Mouse (Mus musculus) lung, postnatal 10 days (tissue): ENCODE measurements around the gene Gm1043.
A peak's percentile ranks its signal among the peaks of the same experiment; 100 is the strongest.

ENCODE experiments used
- DNase-seq: peaks from one replicate; pipeline ENCODE4 v3.0.0; 2021

Gm1043 gene

DNA sequence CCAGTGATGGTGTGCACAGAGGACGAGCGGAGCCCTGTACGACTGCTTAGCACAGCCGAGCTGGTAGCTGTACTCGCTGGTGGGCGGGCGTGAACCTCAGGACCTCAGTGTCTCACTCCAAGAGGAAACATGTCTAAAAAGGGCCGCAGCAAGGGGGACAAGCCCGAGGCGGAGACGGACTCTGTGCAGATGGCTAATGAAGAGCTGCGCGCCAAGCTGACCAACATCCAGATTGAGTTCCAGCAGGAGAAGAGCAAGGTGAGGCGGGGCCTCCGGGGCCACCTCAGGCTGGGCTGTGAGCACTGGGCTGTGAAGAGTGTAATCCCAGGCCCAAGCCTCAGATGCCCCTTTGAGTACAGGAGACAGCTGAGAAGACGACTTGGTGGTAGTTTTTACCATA is at the start of gene Gm1043:
Gene Gm1043 (plus strand): TSS at position 130 of the 400 bp plus-strand sequence.
- DNase-seq, result no peak

DNA sequence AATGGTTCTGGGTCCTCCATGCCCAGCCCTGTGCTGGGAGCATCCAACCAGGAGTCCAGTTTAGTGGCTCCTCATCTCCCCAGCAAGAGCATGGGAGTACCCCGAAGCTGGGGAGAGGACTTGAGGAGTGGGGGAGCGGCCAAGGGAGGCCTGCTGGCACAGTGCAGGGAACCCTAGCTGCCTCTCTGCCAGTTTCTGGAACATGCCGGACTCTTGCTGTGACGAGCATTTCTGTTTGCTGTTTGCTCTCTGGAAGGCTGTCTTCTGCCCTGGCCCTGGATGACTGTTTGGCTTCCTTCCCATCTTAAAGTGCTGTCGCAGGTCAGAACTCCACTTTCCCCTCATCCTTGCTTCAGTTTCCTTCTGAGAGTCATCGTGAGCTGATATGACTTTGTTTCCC is 49.3 kb upstream of the Gm1043 start:
- no peak for DNase-seq

DNA sequence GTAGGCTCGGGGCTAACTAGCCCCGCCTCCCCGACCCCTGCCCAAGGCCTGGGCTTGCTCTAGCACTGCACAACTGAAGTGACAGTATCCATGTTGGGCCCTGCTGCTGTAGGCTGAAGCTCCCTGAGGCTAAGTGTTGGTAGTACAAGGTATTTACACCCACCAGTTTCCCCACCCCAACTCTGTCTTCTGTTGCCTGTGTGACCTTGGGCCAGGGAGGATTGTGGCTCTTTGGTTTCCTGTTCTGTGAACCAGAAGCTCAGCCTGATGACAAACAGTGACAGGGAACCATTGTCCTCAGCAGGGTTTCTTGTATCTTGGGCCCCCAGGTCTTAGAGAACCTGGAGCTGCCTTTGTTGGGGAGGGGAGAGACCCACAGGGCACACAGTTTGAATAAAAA is 48.3 kb upstream of the Gm1043 start:
- DNase-seq, result no peak

DNA sequence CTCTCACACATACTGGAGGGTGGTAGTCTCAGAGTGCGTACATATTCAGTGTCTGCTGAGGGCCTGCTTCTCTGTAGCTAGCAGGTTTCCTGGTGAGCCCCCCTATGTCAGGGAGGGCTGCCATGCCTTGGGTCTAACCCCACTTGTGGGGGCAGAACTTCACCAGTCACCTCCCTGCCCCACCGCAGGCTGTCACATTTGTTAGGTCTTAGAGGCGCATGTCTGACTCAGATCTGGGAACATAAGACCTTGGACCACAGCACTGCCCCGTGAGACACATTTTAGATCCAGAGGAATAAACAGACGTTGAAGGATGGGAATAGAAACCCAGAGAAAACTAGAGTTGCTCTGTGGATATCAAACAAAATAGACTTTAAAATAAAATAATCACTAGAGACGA is 45.3 kb upstream of the Gm1043 start:
- no peak for DNase-seq

DNA sequence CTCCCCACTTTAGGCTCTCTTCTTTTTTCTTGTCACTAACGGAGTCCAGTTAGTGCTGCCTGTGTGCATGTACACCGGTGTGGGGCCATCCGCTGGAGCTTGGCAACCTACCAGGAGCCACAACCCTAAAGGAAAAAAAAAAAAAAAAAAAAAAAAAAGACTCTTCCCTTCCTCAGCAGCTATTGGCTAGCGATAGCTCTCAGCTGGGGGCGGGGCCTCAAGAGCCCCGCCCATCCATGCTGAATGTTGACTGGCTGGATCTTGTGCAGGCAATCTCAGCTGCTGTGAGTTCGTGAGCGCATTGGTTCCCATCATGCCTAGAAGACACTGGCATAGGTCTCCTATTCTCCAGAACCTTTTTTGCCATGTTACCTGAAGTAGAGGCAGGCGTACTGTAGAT is 44.5 kb upstream of the Gm1043 start:
- no peak for DNase-seq

DNA sequence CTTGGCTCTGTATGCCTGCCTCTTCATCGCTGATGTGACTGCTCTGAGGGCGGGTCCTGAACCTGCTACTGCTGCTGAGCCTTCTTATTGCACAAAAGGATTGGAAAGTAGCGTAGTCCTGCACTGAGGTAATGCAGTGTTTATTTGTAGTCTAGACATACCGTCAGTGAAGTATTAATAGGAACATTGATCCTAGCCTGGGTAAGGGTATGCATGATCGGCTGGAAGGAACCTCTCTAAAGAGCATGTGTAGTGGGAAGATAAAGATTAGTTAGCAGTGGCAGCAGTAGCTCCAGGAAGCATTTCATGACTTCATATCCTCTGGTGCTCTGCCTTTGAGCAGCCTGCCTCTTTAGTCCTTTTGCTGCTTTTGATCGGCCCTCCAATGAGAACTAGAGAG is 43.5 kb upstream of the Gm1043 start:
- DNase-seq, result no peak

DNA sequence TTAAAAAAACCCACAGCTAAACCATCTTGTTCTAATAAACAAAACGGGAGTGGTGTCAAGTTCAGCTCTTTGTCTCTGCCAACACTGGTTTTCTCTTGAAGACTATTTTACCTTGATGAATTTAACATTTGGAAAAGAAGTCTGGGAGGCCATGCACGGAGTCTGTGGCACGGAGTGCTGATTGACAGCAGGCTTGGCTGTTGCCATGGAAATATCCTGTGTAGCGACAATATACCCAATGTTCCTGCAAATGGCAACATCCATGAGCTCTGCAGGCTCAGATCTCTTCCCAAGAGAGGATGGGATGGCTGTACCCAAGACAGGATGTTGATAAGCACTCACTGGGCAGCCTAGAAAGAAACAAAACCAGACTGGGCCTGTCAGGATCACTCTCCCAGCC is 42.2 kb upstream of the Gm1043 start:
- no peak for DNase-seq

DNA sequence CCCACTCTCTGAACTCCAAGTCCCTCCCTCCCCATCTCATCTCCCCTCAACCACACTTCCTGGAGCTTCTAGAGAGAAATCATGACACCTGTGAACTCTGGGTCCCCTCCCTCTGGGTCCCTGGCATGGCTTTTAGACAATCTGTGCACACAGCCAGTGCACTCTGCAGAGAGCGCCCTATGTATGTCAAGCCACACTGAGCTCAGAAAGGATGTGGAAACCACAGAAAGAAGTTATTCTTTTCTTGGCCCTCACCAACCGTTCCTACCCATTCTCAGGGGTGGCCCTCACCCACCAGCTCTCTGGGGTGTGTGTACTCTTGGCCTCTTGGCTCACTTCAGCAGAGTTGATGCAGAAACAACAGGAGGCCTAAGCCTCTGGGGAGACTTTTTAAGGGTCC is 40.4 kb upstream of the Gm1043 start:
- DNase-seq, result no peak

DNA sequence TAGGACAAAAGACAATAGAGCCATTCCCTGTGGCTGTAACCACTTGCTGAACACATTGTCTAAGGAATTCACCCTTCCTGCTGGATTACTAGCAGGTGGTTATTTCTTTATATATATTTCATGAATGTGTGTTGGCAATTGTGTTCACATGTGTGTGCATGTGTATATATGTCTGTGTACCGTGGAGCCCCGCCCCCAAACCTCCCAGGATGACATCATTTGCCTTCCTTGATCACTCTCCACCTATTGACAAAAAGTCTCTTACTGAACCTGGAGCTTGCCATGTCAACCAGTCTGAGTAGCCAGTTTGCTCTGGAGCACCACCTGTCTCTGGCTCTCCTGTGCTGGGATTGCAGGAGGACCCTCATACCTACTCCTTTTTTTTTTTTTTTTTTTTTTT is 39.6 kb upstream of the Gm1043 start:
- no peak for DNase-seq

DNA sequence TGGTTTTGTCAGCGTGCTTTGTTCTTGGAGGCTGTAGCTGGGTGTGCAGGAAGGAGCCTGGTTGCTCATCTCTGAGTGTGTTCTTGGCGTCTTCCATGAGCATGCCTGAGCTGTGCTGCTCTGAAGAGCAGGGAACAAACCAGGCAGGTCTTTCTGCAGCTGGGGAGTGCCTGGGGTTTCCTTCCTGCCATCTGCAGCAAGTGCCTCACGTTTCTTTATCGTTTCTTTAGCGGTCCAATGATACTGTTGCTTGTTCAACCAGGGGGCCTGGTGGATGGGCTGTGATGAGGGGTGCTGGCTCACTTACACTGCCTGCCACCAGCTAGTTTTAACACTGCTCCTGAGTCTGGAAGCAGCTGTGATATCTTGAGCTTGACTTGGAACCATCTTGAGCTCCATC is 38.4 kb upstream of the Gm1043 start:
- DNase-seq, result no peak

DNA sequence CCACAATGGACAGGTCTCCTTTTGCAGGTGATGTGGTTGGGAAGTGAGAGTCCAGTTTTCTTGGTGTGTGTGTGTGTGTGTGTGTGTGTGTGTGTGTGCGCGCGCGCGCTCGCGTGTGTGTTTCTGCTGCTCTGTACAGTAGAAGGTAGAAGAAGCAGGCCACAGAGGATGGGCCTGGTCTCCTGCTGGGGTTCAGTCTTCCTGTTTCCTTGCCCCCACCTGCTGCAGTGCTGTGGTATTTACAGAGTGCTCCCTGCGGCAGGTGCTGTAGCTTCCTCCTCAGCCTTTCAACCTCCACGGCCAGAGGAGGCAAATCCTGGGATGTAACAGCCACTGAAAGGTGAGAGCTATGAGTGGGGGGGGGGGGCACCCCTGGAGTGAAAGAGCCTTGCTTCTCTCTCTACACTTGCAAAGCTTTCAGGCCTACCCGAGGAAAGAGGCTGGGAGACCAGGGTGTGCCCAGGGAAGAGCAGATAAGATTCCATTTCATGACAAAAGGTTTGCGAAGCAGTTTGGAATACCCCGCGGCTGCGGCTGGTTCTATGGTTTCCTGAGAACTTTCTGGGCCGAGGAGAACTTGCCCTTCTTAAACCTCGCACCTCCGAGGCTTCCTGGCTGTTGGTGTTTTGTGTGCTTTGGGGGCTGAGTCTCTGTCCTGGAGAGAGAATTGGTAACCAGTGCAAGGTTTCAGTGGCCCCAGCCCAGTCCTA is 37.8 kb upstream of the Gm1043 start:
- DNase-seq, result no peak

DNA sequence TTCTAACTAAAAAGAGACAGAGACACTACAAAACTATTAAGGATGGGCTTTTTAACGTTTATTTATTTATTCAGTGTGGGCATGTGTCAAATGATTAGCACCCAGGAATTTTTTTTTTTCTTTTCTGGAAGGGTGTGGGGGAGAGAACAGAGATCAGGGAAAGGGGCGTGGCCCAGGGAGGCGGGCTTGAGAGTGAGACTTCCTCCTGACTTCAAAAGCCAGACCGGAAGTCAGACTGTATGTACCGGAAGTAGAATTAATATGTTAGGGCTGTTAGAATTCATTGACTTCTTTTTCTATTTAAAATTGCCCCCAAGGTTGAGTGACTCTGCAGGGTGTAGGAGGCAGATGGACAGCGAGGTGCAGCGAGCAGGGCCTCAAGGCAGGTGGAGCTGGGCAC is 37.2 kb upstream of the Gm1043 start:
- DNase-seq, result peak; percentile 34

DNA sequence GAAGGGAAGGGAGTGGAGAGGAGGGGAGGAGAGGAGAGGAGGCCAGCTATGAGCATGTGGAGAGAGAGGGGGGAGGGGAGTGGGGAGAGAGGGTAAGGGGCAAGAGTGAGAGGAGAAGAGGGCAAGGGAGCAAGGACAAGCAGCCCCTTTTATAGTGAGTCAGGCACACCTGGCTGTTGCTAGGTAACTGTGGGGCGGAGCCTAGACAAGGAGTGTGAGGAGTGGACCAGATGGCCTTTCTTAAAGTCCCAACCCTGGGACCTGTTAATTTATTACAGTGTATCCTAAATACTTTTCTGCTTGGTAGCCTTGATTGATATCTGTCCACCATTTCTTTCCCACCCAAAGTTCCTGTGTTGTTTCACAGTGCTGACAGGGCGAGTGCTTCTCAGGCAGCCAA is 36.1 kb upstream of the Gm1043 start:
- no peak for DNase-seq

DNA sequence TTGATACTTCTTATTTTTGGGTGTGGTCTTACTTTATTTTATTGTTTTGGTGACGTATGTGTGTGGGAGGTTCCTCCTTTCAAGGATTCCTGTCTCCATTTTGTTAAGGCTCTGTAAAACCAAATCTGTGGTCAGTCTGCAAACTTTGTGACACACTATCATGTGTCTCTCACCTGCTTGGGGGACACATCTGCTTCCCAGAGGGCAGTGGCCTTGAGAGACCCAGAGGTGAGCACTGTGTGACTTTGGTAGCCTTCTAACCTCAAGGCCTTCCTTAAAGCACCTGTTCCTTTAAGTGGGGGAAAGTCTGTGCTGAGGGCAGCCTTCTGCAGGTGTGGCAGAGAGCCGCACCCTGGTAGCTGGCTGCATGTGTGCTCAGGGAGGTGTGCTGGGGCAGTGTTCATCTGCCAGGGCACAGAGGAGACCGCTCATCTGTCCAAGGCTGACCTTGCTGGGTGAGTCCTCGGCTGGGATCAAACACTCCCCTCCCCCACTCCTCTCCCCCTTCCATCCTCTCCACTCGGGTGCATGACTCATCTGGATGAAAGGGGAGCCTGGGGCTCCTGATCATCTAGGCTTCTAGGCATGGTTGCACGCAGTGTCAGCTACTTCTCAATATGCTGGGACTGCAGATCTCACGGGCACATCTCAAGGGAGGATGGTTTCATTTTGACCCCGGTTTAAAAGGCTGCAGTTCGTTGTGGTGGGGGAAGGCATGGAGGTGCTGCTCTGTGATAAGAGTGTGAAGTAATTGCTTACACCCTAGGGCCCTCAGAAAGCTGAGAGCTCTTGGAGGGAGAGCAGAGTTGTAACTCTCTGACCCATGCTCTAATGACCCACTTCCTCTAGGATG is 34.4 kb upstream of the Gm1043 start:
- no peak for DNase-seq

DNA sequence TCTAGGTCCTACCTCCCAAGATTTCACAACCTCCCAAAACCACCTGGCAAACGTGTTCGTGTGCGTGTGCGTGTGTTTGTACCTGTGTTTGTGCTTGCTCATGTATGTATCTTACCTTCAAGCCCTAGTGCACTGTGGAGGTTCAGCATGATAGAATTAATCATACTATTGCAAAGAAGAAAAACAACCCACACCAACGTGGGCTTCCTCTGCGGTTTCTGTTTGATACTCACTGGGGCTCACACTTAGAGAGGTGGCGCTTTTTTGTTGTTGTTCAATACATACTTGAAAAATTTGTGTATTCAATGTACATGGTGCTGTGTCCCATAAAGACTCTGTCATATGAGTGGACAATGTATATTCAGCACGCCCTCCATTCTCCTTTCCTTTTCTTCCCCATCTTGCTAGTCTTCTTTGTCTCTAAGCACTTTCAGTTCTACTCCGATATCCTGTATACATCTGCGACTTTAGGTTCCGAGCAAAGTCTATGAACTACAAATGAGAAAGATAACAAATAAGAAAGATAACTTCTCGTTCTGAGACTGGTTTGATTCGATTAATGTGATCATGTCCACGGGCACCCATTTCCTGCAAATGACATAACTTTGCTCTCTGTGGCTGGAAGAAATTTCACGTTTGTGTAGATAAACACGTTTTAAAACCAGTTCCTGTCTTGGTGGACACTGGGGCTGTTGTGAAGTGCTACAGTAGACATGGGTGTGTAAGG is 33.6 kb upstream of the Gm1043 start:
- DNase-seq, result no peak

DNA sequence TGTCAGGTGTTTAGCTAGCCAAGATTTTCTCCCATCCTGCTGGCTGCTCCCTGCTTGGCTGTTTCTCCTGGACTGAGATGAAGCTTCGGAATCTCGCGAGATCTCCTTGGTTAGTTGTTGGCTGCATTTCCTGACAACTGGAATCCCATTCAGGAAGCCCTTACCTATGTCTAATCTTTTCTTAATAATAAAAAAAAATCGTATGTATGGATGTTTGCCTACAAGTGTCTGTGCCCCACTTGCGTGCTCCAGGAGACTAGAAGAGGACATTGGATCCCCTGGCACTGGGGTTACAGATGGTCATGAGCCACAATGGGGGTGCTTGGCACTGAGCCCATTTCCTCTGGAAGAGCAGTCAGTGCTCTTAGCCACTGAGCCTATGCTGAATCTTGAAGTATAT is 32.3 kb upstream of the Gm1043 start:
- no peak for DNase-seq

DNA sequence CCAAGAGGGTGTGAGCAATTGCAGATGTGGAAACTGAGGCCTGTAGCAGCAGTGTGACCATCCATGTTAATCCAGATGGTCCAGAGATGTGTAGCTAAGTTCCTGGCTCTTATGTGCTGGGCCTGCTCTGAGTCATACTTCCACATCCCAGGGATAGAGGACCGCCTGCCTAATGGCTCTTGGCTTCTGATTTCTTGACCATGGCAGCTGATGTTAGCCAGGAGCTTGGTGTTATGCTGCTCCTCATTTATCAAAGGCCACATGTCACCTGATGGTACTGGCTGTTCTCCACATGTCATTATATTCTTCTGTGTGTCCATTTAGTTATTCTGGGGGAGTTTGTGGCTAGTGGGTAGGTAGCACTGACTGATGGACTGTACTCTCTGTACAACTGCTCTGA is 29.4 kb upstream of the Gm1043 start:
- no peak for DNase-seq

DNA sequence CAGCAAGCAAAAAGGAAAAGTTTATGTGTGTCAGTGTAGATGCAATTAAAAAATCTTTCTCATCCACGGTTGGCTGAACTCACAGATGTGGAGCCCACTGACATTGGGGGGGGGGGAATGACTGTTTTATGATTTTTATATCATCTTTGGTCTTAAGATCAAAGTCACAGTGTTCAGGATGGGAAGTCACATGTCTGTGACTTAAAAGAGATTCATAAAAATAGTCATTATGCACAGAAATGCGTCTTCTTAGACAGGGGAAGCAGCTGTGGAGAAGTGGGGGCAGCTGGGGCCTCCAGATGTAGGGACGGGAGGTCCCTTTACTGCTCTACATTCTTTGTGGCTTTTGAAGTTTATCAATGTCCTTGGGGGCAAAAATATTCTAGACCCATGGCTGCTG is 28.7 kb upstream of the Gm1043 start:
- DNase-seq, result no peak

DNA sequence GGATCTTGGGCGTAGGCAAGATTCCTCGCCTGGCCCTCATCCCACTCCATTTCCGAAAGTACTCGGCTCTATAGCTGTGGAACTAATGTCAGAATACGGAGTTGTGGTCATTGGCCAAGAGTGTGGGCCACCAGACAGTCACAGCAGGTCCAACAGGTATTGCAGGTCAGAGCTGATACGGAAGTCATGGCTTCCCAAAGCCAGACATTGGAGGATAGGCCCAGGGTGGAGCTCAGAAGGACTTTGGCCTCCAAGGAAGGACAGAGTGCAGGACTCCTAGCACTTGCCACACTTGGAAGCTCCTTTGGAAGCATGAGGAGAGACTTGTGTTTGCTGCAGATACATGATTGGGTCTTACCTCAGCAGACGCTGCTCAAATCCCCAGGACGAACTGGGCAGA is 23.6 kb upstream of the Gm1043 start:
- DNase-seq, result no peak

DNA sequence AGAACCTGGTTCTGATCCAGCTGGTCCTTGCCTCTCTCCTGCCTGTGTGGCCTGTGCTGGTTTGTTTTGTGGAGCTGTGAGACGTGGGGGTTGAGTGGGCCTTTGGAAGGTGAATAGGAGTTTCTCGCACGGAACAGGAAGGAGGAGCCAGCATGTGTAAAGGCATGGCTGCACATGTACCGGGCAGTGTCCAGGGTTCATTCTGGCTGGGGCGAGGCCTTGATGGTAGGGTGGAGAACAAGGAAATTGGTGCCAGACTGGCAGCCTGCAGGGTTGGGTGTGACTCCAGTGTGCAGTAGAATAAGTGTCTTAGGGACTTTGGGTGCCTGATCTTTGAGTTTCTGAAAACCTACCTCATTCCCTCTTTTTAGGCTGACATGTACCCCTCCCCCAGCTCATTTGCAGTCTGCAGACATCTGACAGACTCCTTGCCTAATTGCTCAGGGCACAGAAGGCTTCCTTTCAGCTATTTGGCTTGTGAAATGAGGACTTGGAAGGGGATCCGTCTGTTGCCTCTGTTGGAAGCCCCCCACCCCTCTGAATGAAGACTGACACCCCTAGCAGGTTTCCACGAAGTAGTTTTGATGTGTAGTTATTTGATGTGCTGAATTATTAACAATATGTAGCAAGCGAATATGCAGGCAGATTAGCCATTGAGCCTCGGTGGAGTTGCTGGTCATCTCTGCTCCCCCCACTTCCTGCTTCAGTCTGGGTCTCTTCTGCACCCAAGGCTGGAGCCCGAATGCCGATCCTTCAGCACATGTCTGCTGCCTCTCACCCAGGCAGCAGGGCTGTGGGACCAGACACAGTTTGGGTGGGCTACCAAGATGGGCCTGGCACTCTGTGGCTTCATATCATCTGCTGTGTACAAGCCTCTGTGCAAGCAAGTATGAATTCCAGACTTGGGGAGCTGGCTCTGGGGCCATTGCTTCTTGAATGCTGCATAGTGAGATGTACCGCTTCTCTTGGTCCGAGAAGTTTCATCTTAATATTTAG is 20.4 kb upstream of the Gm1043 start:
- no peak for DNase-seq

DNA sequence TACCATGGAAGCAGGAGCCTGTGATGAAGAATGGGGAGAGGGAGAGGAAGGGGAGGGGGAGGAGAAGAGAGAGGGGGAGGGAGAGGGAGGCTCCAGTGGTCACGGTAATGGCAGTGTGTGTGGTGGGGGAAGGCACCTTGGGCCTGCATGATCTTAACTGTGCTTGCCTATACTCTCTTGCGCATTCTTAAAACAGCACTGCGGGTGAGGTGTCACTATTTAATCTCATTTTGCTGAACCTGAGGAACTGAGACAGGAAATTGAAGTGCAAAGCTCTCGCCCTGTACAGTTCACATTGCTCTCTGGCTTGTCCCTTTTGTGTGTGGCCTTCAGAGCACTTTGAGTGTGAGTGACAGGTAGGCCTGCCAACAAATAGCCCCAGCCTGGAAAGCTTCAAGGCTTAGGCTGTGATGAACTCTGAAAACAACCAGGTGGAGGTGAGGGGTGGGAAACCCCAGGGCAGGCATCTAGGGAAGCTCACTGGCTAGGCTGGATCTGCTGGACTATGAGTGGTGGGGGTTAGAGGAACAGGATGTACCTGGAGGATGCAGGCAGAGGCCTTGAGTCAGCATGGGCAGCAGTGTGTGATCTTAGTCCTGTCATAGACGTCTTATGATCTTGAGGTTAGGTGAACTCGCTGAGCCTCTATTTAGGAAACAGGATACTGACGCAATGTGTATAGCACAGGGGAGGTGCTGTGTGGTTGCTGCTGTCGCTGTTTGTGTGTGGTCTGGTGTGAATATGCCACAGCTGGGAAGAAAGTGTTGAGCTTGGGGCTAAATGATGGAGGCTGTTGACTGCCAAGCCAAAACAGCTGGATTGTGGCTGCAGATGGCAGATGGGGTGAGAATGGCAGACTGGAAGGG is 18.2 kb upstream of the Gm1043 start:
- no peak for DNase-seq

DNA sequence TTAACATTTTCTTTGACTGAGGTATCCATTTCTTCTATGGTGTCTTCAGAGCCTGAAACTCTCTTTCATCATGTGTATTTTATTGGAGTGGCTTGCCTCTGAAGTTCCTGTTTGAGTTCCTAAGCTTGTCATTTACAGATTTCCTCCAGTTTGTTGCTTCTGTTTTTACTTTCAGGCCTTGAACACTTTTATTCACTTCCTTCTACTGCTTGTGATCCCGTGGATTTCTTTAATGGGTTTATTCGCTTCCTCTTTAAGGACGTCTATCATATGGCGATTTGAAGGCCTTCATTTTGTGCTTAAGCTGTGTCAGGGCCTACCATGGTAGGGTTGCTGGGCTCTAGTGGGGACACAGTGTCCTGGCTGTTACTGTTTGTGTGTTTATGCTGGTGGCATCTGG is 11.5 kb upstream of the Gm1043 start:
- DNase-seq, result no peak
